Mouse (Mus musculus) forebrain, embryonic 10.5 days (tissue): ENCODE results near the gene Far1. TPM values are rescaled to one million over a fixed set of nuclear protein-coding genes. Genes with fewer than 3 reads are reported as not detected.

Source experiments
- DNase-seq: peaks from one replicate; pipeline ENCODE4 v3.0.0-alpha.2; 2017; ENCODE audit warnings: low spot score; ENCODE audit errors: extremely low spot score
- H3K27ac ChIP-seq: fragments of 300-500 bp; sonication (generic); 2 replicates; pipeline ENCODE4 v1.5.1; 2016; ENCODE audit warnings: mild to moderate bottlenecking
- H3K27me3 ChIP-seq: fragments of 300-500 bp; sonication (generic); 2 replicates; pipeline ENCODE4 v1.6.1; 2016; ENCODE audit warnings: mild to moderate bottlenecking; ENCODE audit not compliant: poor library complexity, severe bottlenecking
- H3K36me3 ChIP-seq: fragments of 300-500 bp; sonication (generic); replicated peaks from 2 replicates; pipeline ENCODE4 v1.6.1; 2016; ENCODE audit warnings: mild to moderate bottlenecking, moderate library complexity
- H3K4me1 ChIP-seq: fragments of 300-500 bp; sonication (generic); 2 replicates; pipeline ENCODE4 v1.6.1; 2016
- H3K4me3 ChIP-seq: fragments of 300-500 bp; sonication (generic); 2 replicates; pipeline ENCODE4 v1.5.1; 2016; ENCODE audit warnings: mild to moderate bottlenecking, moderate library complexity
- H3K9me3 ChIP-seq: fragments of 300-500 bp; sonication (generic); 2 replicates; pipeline ENCODE4 v1.6.1; 2016; ENCODE audit warnings: mild to moderate bottlenecking, moderate library complexity
- WGBS: fragments of 180-500 bp; shearing (Covaris S2); methylation state at CpG from one replicate; pipeline ENCODE4 v1.1.7; 2016; 5-methylcytosine and 5-hydroxymethylcytosine counted together
- polyA plus RNA-seq: library from polyadenylated mRNA; unstranded; fragments of >200 nt; fragmentation: Nextera tagmentation; extraction: Ambion mirVana; gene quantifications from 2 replicates; pipeline ENCODE4 v1.2.1, GENCODE M21; 2016

Gene Far1
- polyA plus RNA-seq, 1 experiment from 2014 or later = 77.7 TPM

GRCm38 (mm10) chr7:113513963-113514649, 472 bp downstream of the Far1 start:
- peak overlapping the region; percentile 98 for H3K4me3 ChIP-seq
- H3K4me1 ChIP-seq = peaks cover 28% of the 10 kb centered on the region
- peaks cover 16% of the 10 kb centered on the region for H3K27me3 ChIP-seq
- DNase-seq = no peak
- H3K27ac ChIP-seq = peak overlapping the region; percentile 97
- H3K9me3 ChIP-seq = no peaks in the 10 kb centered on the region
- no peaks in the 10 kb centered on the region for H3K36me3 ChIP-seq
- WGBS = under 1% methylated on average over 45 of the region's 45 CpGs

GRCm38 (mm10) chr7:113515831-113516230, 2.2 kb downstream of the Far1 start:
- Histone ChIP-seq H3K4me3 (no peak overlapping the region), H3K4me1 (peaks cover 28% of the 10 kb centered on the region), H3K27ac (no peak overlapping the region), H3K27me3 (peaks cover 16% of the 10 kb centered on the region), H3K36me3 (no peaks in the 10 kb centered on the region), H3K9me3 (no peaks in the 10 kb centered on the region)
- 87% methylated on average over 4 of the region's 4 CpGs for WGBS
- DNase-seq = no peak

- no peak for DNase-seq
- Histone ChIP-seq H3K4me3 (no peak overlapping the region), H3K27me3 (no peaks in the 10 kb centered on the region), H3K4me1 (peaks cover 21% of the 10 kb centered on the region), H3K9me3 (no peaks in the 10 kb centered on the region), H3K27ac (no peak overlapping the region), H3K36me3 (no peaks in the 10 kb centered on the region)
- 86% methylated on average over 3 of the region's 3 CpGs for WGBS
Measured at GRCm38 (mm10) chr7:113518419-113518818, 4.8 kb downstream of the Far1 start.

GRCm38 (mm10) chr7:113518961-113519360, 5.3 kb downstream of the Far1 start:
- no peaks in the 10 kb centered on the region for H3K9me3 ChIP-seq
- peaks cover 21% of the 10 kb centered on the region for H3K4me1 ChIP-seq
- 89% methylated on average over 2 of the region's 2 CpGs for WGBS

GRCm38 (mm10) chr7:113543158-113543557, 29.5 kb downstream of the Far1 start:
- peaks cover 50% of the 10 kb centered on the region for H3K36me3 ChIP-seq

More at GRCm38 (mm10) chr7:113518961-113519360, 5.3 kb downstream of the Far1 start:
- Histone ChIP-seq H3K36me3 (no peaks in the 10 kb centered on the region), H3K27me3 (no peaks in the 10 kb centered on the region), H3K4me3 (no peak overlapping the region), H3K27ac (no peak overlapping the region)
- no peak for DNase-seq

GRCm38 (mm10) chr7:113551742-113552463, 38.3 kb downstream of the Far1 start:
- H3K9me3 ChIP-seq = no peaks in the 10 kb centered on the region
- no peaks in the 10 kb centered on the region for H3K4me1 ChIP-seq
- no peak overlapping the region for H3K4me3 ChIP-seq
- no peaks in the 10 kb centered on the region for H3K27me3 ChIP-seq
- DNase-seq = no peak
- H3K27ac ChIP-seq = no peak overlapping the region
- H3K36me3 ChIP-seq = peaks cover 49% of the 10 kb centered on the region

More at GRCm38 (mm10) chr7:113543158-113543557, 29.5 kb downstream of the Far1 start:
- H3K27ac ChIP-seq = no peak overlapping the region
- WGBS = 100% methylated on average over 1 of the region's 1 CpGs
- no peaks in the 10 kb centered on the region for H3K9me3 ChIP-seq
- DNase-seq = no peak
- H3K4me3 ChIP-seq = no peak overlapping the region
- no peaks in the 10 kb centered on the region for H3K4me1 ChIP-seq
- H3K27me3 ChIP-seq = no peaks in the 10 kb centered on the region

- Histone ChIP-seq H3K27me3 (no peaks in the 10 kb centered on the region), H3K36me3 (peaks cover 46% of the 10 kb centered on the region), H3K27ac (no peak overlapping the region), H3K4me1 (no peaks in the 10 kb centered on the region), H3K9me3 (no peaks in the 10 kb centered on the region), H3K4me3 (no peak overlapping the region)
- no peak for DNase-seq
- 90% methylated on average over 2 of the region's 2 CpGs for WGBS
Measured at GRCm38 (mm10) chr7:113552508-113552907, 38.9 kb downstream of the Far1 start.

- H3K36me3 ChIP-seq = peaks cover 37% of the 10 kb centered on the region
- no peak overlapping the region for H3K27ac ChIP-seq
- WGBS = 84% methylated on average over 1 of the region's 1 CpGs
Measured at GRCm38 (mm10) chr7:113556138-113556537, 42.5 kb downstream of the Far1 start.

GRCm38 (mm10) chr7:113566892-113567291, 53.3 kb downstream of the Far1 start:
- 97% methylated on average over 1 of the region's 1 CpGs for WGBS
- H3K36me3 ChIP-seq = peaks cover 39% of the 10 kb centered on the region
- H3K27me3 ChIP-seq = no peaks in the 10 kb centered on the region
- no peak for DNase-seq
- no peaks in the 10 kb centered on the region for H3K9me3 ChIP-seq
- no peak overlapping the region for H3K27ac ChIP-seq
- no peaks in the 10 kb centered on the region for H3K4me1 ChIP-seq
- H3K4me3 ChIP-seq = no peak overlapping the region

More at GRCm38 (mm10) chr7:113556138-113556537, 42.5 kb downstream of the Far1 start:
- no peaks in the 10 kb centered on the region for H3K27me3 ChIP-seq
- no peaks in the 10 kb centered on the region for H3K9me3 ChIP-seq
- no peak overlapping the region for H3K4me3 ChIP-seq
- H3K4me1 ChIP-seq = no peaks in the 10 kb centered on the region
- DNase-seq = no peak

- Histone ChIP-seq H3K27me3 (no peaks in the 10 kb centered on the region), H3K4me3 (no peak overlapping the region), H3K9me3 (no peaks in the 10 kb centered on the region), H3K4me1 (no peaks in the 10 kb centered on the region), H3K36me3 (peaks cover 29% of the 10 kb centered on the region), H3K27ac (no peak overlapping the region)
- 95% methylated on average over 6 of the region's 6 CpGs for WGBS
- no peak for DNase-seq
Measured at GRCm38 (mm10) chr7:113571121-113571520, 57.5 kb downstream of the Far1 start.

GRCm38 (mm10) chr7:113572741-113573140, 59.1 kb downstream of the Far1 start:
- Histone ChIP-seq H3K27me3 (no peaks in the 10 kb centered on the region), H3K4me3 (no peak overlapping the region), H3K36me3 (peaks cover 16% of the 10 kb centered on the region), H3K4me1 (no peaks in the 10 kb centered on the region), H3K9me3 (no peaks in the 10 kb centered on the region), H3K27ac (no peak overlapping the region)
- 80% methylated on average over 2 of the region's 2 CpGs for WGBS
- DNase-seq = no peak

GRCm38 (mm10) chr7:113582111-113582510, 68.5 kb downstream of the Far1 start:
- Histone ChIP-seq H3K27me3 (no peaks in the 10 kb centered on the region), H3K36me3 (no peaks in the 10 kb centered on the region), H3K4me3 (no peak overlapping the region), H3K27ac (no peak overlapping the region), H3K9me3 (no peaks in the 10 kb centered on the region; the same call in 1 of the 2 replicates), H3K4me1 (peaks cover 3% of the 10 kb centered on the region; the same call in 1 of the 2 replicates)
- DNase-seq = no peak
- WGBS = 56% methylated on average over 2 of the region's 2 CpGs

GRCm38 (mm10) chr7:113589211-113589610, 75.6 kb downstream of the Far1 start:
- no peak for DNase-seq
- 87% methylated on average over 2 of the region's 2 CpGs for WGBS
- no peaks in the 10 kb centered on the region for H3K4me1 ChIP-seq
- H3K27me3 ChIP-seq = no peaks in the 10 kb centered on the region
- no peaks in the 10 kb centered on the region for H3K36me3 ChIP-seq
- no peak overlapping the region for H3K27ac ChIP-seq
- H3K4me3 ChIP-seq = no peak overlapping the region
- H3K9me3 ChIP-seq = no peaks in the 10 kb centered on the region
